Mouse (Mus musculus): ENCODE results near the gene Pigm. TPM values are rescaled to one million over a fixed set of nuclear protein-coding genes. Genes with fewer than 3 reads are reported as not detected.

The Pigm gene
- total and polyA plus RNA-seq, 2 experiments from 2014 or later: 2.3 to 14.5 TPM

- H3K27ac ChIP-seq (ENCODE audit: low read depth, low read length): peak overlapping the region; percentile 69
Measured at GRCm38 (mm10) chr1:172342729-172343128, 33.6 kb upstream of the Pigm start.

GRCm38 (mm10) chr1:172343914-172344313 lies 32.4 kb upstream of the Pigm start:
- Histone ChIP-seq H3K4me2 (ENCODE audit: low read depth) (0 out of 2 replicates have a peak overlapping the region, but pooled peaks have one; percentile 65), H3K9me3 (ENCODE audit: low read length) (no peaks in the 10 kb centered on the region), H3K27ac (ENCODE audit: low read depth, low read length) (peak overlapping the region; percentile 35; the same call in 1 of the 2 replicates), H3K9ac (no peak overlapping the region), H3K27me3 (ENCODE audit: insufficient read depth, low read length) (no peaks in the 10 kb centered on the region), H3K36me3 (ENCODE audit: insufficient read depth) (no peaks in the 10 kb centered on the region), H3K4me3 (ENCODE audit: low read depth, low read length) (no peak overlapping the region), H3K4me1 (ENCODE audit: insufficient read depth) (peaks cover 3% of the 10 kb centered on the region; the same call in 1 of the 2 replicates)
- no peak for TF ChIP-seq CTCF (IDR thresholded peaks at IDR 0.05; ENCODE audit: low read depth)
- no peak for DNase-seq
- no peak for ATAC-seq
- 36% methylated on average over 3 of the region's 3 CpGs for WGBS

More at GRCm38 (mm10) chr1:172342729-172343128, 33.6 kb upstream of the Pigm start:
- WGBS: 42% methylated on average over 3 of the region's 3 CpGs
- ATAC-seq (peak; percentile 67), DNase-seq (peak; percentile 60)
- Histone ChIP-seq H3K9me3 (ENCODE audit: low read length) (no peaks in the 10 kb centered on the region), H3K9ac (0 out of 2 replicates have a peak overlapping the region, but pooled peaks have one; percentile 28), H3K4me3 (ENCODE audit: low read depth, low read length) (no peak overlapping the region), H3K27me3 (ENCODE audit: insufficient read depth, low read length) (no peaks in the 10 kb centered on the region), H3K36me3 (ENCODE audit: insufficient read depth) (no peaks in the 10 kb centered on the region), H3K4me2 (ENCODE audit: low read depth) (peak overlapping the region; percentile 65), H3K4me1 (ENCODE audit: insufficient read depth) (peaks cover 3% of the 10 kb centered on the region; the same call in 1 of the 2 replicates)
- TF ChIP-seq CTCF (IDR thresholded peaks at IDR 0.05; ENCODE audit: low read depth): no peak

GRCm38 (mm10) chr1:172344820-172345219 lies 31.5 kb upstream of the Pigm start:
- DNase-seq (no peak), ATAC-seq (no peak)
- no peak overlapping the region for H3K4me3 ChIP-seq (ENCODE audit: low read depth, low read length)
- H3K36me3 ChIP-seq (ENCODE audit: insufficient read depth): no peaks in the 10 kb centered on the region
- TF ChIP-seq CTCF (IDR thresholded peaks at IDR 0.05; ENCODE audit: low read depth): no peak
- H3K27me3 ChIP-seq (ENCODE audit: insufficient read depth, low read length): no peaks in the 10 kb centered on the region
- H3K9me3 ChIP-seq (ENCODE audit: low read length): no peaks in the 10 kb centered on the region
- H3K9ac ChIP-seq: no peak overlapping the region
- H3K27ac ChIP-seq (ENCODE audit: low read depth, low read length): no peak overlapping the region
- WGBS: 79% methylated on average over 7 of the region's 7 CpGs
- H3K4me1 ChIP-seq (ENCODE audit: insufficient read depth): peaks cover 3% of the 10 kb centered on the region; the same call in 1 of the 2 replicates
- H3K4me2 ChIP-seq (ENCODE audit: low read depth): no peak overlapping the region

GRCm38 (mm10) chr1:172346707-172347106 lies 29.6 kb upstream of the Pigm start:
- no peak overlapping the region for H3K4me3 ChIP-seq (ENCODE audit: low read depth, low read length)
- H3K9me3 ChIP-seq (ENCODE audit: low read length): no peaks in the 10 kb centered on the region
- WGBS: 81% methylated on average over 10 of the region's 10 CpGs
- no peaks in the 10 kb centered on the region for H3K36me3 ChIP-seq (ENCODE audit: insufficient read depth)
- no peak for DNase-seq
- no peak overlapping the region for H3K4me2 ChIP-seq (ENCODE audit: low read depth)
- no peak overlapping the region for H3K27ac ChIP-seq (ENCODE audit: low read depth, low read length)
- ATAC-seq: no peak
- H3K9ac ChIP-seq: no peak overlapping the region
- no peaks in the 10 kb centered on the region for H3K27me3 ChIP-seq (ENCODE audit: insufficient read depth, low read length)
- no peaks in the 10 kb centered on the region for H3K4me1 ChIP-seq (ENCODE audit: insufficient read depth)
- TF ChIP-seq CTCF (IDR thresholded peaks at IDR 0.05; ENCODE audit: low read depth): no peak

GRCm38 (mm10) chr1:172347382-172347781 lies 29.0 kb upstream of the Pigm start:
- H3K9ac ChIP-seq: no peak overlapping the region
- no peak for ATAC-seq

GRCm38 (mm10) chr1:172349504-172349903 lies 26.8 kb upstream of the Pigm start:
- no peaks in the 10 kb centered on the region for H3K36me3 ChIP-seq (ENCODE audit: insufficient read depth)
- H3K27me3 ChIP-seq (ENCODE audit: insufficient read depth, low read length): no peaks in the 10 kb centered on the region
- H3K9me3 ChIP-seq (ENCODE audit: low read length): no peaks in the 10 kb centered on the region
- TF ChIP-seq CTCF (IDR thresholded peaks at IDR 0.05; ENCODE audit: low read depth): no peak
- ATAC-seq (peak; percentile 12), DNase-seq (no peak)
- H3K4me3 ChIP-seq (ENCODE audit: low read depth, low read length): no peak overlapping the region
- no peak overlapping the region for H3K4me2 ChIP-seq (ENCODE audit: low read depth)
- peak overlapping the region; percentile 67 for H3K27ac ChIP-seq (ENCODE audit: low read depth, low read length)
- H3K9ac ChIP-seq: no peak overlapping the region
- no peaks in the 10 kb centered on the region for H3K4me1 ChIP-seq (ENCODE audit: insufficient read depth)
- WGBS: 28% methylated on average over 5 of the region's 5 CpGs

More at GRCm38 (mm10) chr1:172347382-172347781, 29.0 kb upstream of the Pigm start:
- no peak for DNase-seq
- Histone ChIP-seq H3K4me1 (ENCODE audit: insufficient read depth) (no peaks in the 10 kb centered on the region), H3K9me3 (ENCODE audit: low read length) (no peaks in the 10 kb centered on the region), H3K27me3 (ENCODE audit: insufficient read depth, low read length) (no peaks in the 10 kb centered on the region), H3K4me3 (ENCODE audit: low read depth, low read length) (no peak overlapping the region), H3K4me2 (ENCODE audit: low read depth) (no peak overlapping the region), H3K27ac (ENCODE audit: low read depth, low read length) (no peak overlapping the region), H3K36me3 (ENCODE audit: insufficient read depth) (no peaks in the 10 kb centered on the region)
- WGBS: 89% methylated on average over 12 of the region's 12 CpGs
- no peak for TF ChIP-seq CTCF (IDR thresholded peaks at IDR 0.05; ENCODE audit: low read depth)

GRCm38 (mm10) chr1:172349916-172350812 lies 26.2 kb upstream of the Pigm start:
- ATAC-seq: peak; percentile 95
- no peak for TF ChIP-seq CTCF (IDR thresholded peaks at IDR 0.05; ENCODE audit: low read depth)
- no peaks in the 10 kb centered on the region for H3K4me1 ChIP-seq (ENCODE audit: insufficient read depth)
- H3K4me3 ChIP-seq (ENCODE audit: low read depth, low read length): no peak overlapping the region
- H3K9ac ChIP-seq: 0 out of 2 replicates have a peak overlapping the region, but pooled peaks have one; percentile 14
- no peaks in the 10 kb centered on the region for H3K27me3 ChIP-seq (ENCODE audit: insufficient read depth, low read length)
- H3K4me2 ChIP-seq (ENCODE audit: low read depth): peak overlapping the region; percentile 28; the same call in 1 of the 2 replicates
- H3K36me3 ChIP-seq (ENCODE audit: insufficient read depth): no peaks in the 10 kb centered on the region
- no peaks in the 10 kb centered on the region for H3K9me3 ChIP-seq (ENCODE audit: low read length)
- peak overlapping the region; percentile 67 for H3K27ac ChIP-seq (ENCODE audit: low read depth, low read length)
- peak; percentile 72 for DNase-seq
- WGBS: 5% methylated on average over 19 of the region's 19 CpGs

All from forebrain, postnatal 0 days (tissue).